Mouse (Mus musculus) 3134 (cell line): ENCODE data around the gene Pnpla3.
"Not testable (repeated sequence)": the region's sequence is repeated elsewhere in the genome, so short reads cannot be mapped to it uniquely, and the experiment has no call there.

Experiments used
- DNase-seq: peaks from one replicate; pipeline ENCODE4 v3.0.0-alpha.2; 2011; ENCODE audit warnings: low spot score; ENCODE audit not compliant: insufficient read length; ENCODE audit errors: extremely low read depth

The Pnpla3 gene

DNA sequence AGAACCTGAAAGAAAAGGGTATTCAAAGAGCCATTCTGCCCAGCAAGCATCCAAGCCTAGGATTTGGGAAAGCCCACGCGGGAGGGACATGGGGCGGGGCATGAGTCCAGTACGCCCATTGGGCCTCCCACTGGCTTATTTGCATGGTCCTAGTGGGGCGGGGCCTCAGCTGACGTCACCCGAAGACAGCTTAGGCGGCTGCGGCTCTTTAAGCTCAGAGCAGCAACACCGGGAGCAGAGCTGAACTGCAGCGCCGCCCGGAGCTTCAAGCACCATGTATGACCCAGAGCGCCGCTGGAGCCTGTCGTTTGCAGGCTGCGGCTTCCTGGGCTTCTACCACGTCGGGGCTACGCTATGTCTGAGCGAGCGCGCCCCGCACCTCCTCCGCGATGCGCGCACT lies at the start of gene Pnpla3:
TSS of gene Pnpla3 (plus strand) at position 238 of the 400 bp plus-strand sequence.
- DNase-seq: peak; percentile 16

DNA sequence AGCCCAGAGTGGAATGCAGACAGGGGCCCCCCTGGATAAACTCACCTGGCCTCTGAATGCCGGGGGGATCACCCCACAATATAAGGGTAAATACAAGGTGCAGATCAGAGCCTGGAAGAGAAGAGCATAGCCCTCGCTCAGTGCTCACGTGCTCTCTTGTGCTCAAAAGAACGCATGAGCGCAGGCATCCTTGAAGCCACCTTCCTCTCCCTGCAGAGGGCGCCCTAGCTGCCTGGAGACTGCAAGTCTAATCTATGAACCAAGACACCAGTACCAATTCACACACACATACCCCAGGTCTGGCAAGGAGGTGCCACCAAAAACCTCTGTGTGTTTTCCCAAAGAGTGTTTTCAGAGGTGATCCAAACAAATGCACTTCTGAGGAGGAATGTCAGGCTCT lies 47.0 kb upstream of the Pnpla3 start:
- DNase-seq: no peak

- DNase-seq: no peak
Measured at GRCm38 (mm10) chr15:84121036-84121435, 46.6 kb upstream of the Pnpla3 start.

DNA sequence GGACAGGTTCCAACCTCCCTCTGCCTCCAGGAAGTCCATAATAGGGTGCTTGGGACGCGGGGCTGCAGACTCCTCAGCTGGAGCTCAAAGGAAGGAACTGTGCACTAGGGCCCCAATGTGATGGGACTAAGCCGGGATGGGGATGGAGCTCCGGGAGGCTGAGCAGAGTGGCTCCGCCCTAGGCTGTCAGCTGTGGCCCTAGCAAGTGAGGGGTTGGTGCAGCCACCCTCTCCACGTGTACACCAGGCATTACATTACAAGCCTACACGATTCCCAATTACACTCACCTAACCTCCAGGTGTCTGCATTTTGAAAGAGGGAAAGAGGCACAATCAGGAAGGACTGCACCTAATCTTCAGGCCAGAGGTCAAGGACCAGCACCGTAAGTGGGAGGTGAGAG lies 44.6 kb upstream of the Pnpla3 start, which contains the start of gene Pnpla5:
TSS of gene Pnpla5 (minus strand) at position 101 of the 400 bp plus-strand sequence.
- no peak for DNase-seq

- DNase-seq: no peak
Measured at GRCm38 (mm10) chr15:84124086-84124485, 43.6 kb upstream of the Pnpla3 start.

- DNase-seq: no peak
Measured at GRCm38 (mm10) chr15:84126447-84126846, 41.2 kb upstream of the Pnpla3 start.

DNA sequence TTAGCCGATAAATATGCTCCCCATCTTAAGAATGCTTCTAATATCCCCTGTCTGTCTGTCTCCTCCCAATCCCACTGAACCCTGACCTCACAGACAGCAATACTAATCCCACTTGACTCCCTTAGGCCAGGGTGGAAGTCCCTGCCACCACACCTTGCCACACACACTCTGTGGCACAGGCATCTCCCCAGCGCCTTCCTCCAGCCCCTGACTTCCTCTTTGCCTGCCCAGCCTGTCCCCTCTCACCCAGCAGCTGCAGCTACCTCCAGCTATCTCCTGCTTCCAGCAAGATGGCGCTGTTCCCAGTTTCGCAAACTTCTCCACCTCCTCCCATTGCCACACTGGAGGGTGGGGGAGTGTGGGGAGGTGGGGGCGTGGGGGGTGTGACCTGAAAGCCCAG lies 40.8 kb upstream of the Pnpla3 start:
- no peak for DNase-seq

GRCm38 (mm10) chr15:84131096-84131786 lies 36.4 kb upstream of the Pnpla3 start:
- no peak for DNase-seq

- DNase-seq: no peak
Measured at GRCm38 (mm10) chr15:84131971-84132370, 35.7 kb upstream of the Pnpla3 start.

GRCm38 (mm10) chr15:84133440-84133839 lies 34.2 kb upstream of the Pnpla3 start:
- no peak for DNase-seq

DNA sequence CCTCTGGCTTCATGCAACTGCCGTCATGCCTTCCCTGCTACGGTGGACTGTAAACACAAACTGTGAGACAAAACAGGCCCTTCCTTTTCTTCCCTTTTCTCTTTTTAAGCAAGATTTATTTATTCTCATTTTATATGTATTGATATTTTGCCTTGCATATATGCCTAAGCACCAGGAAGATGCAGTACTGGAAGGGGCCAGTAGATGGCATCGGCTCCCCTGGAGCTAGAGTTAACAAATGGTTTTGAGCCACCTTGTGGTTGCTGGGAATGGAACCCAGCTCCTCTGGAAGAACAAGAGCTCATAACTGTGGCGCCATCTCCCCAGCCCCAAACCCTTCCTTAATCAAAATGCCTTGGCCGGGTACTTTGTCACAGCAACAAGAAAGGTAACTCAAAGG lies 32.2 kb upstream of the Pnpla3 start:
- DNase-seq: peak; percentile 25

- DNase-seq: no peak
Measured at GRCm38 (mm10) chr15:84136473-84137415, 30.9 kb upstream of the Pnpla3 start.

GRCm38 (mm10) chr15:84139592-84140005 lies 28.0 kb upstream of the Pnpla3 start:
- no peak for DNase-seq

DNA sequence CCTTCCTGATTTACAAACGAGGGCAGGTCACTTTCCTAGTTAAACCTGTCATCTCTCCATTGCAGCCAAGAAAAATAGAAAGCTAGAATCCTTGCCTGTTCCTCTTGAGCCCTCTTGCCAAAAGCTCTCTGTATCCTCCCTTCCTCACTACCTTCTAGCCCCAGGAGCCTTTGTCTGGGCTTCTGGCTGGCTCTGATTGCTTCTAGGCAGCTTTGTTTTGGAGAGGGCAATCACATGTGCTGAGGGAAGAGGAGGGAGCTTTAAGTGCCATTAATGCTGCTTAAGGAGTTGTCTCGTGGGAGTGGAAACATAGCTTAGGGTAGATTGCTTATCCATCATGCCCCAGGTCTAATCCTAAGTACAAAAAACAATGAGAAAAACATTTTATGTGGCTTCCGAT lies 27.5 kb upstream of the Pnpla3 start:
- no peak for DNase-seq

- DNase-seq: no peak
Measured at GRCm38 (mm10) chr15:84140929-84141328, 26.7 kb upstream of the Pnpla3 start.

- no peak for DNase-seq
Measured at GRCm38 (mm10) chr15:84156158-84156557, 11.5 kb upstream of the Pnpla3 start.

- not testable (repeated sequence) for DNase-seq
Measured at GRCm38 (mm10) chr15:84157530-84157929, 10.1 kb upstream of the Pnpla3 start.

- no peak for DNase-seq
Measured at GRCm38 (mm10) chr15:84161871-84162270, 5.8 kb upstream of the Pnpla3 start.

- DNase-seq: no peak
Measured at GRCm38 (mm10) chr15:84166818-84167217, 819 bp upstream of the Pnpla3 start.

DNA sequence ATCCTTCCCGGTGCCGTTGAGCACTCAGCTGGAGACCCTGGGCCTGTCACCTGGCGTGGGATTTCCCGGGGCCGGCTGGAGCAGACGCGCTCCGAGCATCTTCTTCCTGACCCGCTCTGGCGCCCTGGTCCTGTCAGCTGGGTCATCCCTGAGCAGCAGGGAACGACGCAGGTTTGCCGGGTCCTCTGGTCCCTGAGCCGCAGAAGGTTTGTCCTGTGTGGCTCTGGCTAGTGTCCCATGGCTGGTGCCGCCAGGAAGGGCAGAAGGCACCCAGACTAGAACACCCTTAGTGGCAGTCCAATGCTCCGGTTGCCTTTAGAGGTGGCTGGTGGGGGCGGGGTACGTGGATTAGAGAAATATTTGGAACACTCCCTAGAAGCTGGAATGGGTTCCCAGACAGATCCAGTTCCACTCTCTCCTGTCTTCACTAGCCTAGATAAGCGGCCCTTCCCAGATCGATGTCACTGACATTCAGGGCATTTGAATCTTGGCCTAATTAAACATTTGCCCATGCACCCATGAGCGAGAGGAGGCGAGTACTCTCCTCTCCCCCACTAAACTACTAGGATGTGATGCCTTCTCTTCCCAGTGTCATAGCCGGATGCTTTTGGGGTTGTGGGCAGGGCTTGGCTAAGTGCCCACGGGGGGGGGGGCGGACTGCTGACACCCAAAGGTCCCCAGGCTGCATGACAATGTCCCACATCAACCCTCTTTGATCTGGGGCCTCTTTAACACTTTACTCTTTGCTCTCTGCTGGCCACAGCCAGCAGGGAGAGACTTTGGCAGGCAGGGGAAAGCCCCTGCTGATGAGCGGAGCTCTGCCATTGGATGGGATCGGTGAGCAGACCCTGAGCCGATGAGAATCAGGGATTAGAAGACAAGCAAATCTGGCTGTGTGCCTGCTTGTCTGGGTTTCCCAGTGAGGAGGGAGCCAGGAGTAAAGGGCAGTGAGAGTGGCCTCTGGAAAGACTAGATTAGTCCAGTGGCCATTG lies 829 bp downstream of the Pnpla3 start:
- no peak for DNase-seq
